Mouse (Mus musculus): ENCODE measurements around the gene Sumo2.
A peak's percentile ranks its signal among the peaks of the same experiment; 100 is the strongest.
"Not testable (repeated sequence)": the region's sequence is repeated elsewhere in the genome, so short reads cannot be mapped to it uniquely, and the experiment has no call there.

Sumo2 gene

GRCm38 (mm10) chr11:115519581-115519980, 16.5 kb downstream of the Sumo2 start:
- no peak for DNase-seq (ENCODE audit: low spot score in 2 of 2)

- no peak for DNase-seq (ENCODE audit: low spot score in 2 of 2)
Observed at GRCm38 (mm10) chr11:115518693-115519092, 17.4 kb downstream of the Sumo2 start.

GRCm38 (mm10) chr11:115516942-115517341, 19.1 kb downstream of the Sumo2 start:
- no peak for DNase-seq (ENCODE audit: low spot score in 2 of 2)

GRCm38 (mm10) chr11:115515021-115515420, 21.1 kb downstream of the Sumo2 start:
- no peak for DNase-seq (ENCODE audit: low spot score in 2 of 2)

GRCm38 (mm10) chr11:115514238-115514663, 21.8 kb downstream of the Sumo2 start, which contains the start of gene Jpt1:
Gene Jpt1 (minus strand): TSS chr11:115514387.
- peak; percentile 94 to 96 for DNase-seq (ENCODE audit: low spot score in 2 of 2)

GRCm38 (mm10) chr11:115513271-115514237, 22.5 kb downstream of the Sumo2 start:
- DNase-seq (ENCODE audit: low spot score in 2 of 2): no peak

GRCm38 (mm10) chr11:115512407-115513183, 23.5 kb downstream of the Sumo2 start:
- no peak for DNase-seq (ENCODE audit: low spot score in 2 of 2)

GRCm38 (mm10) chr11:115512004-115512403, 24.1 kb downstream of the Sumo2 start:
- no peak for DNase-seq (ENCODE audit: low spot score in 2 of 2)

- no peak for DNase-seq (ENCODE audit: low spot score in 2 of 2)
Observed at GRCm38 (mm10) chr11:115511121-115511520, 25.0 kb downstream of the Sumo2 start.

GRCm38 (mm10) chr11:115510507-115510888, 25.6 kb downstream of the Sumo2 start:
- no peak for DNase-seq (ENCODE audit: low spot score in 2 of 2)

GRCm38 (mm10) chr11:115509773-115510506, 26.1 kb downstream of the Sumo2 start:
- DNase-seq (ENCODE audit: low spot score in 2 of 2): no peak

GRCm38 (mm10) chr11:115508061-115508460, 28.0 kb downstream of the Sumo2 start:
- DNase-seq (ENCODE audit: low spot score in 2 of 2): no peak

GRCm38 (mm10) chr11:115506586-115506985, 29.5 kb downstream of the Sumo2 start:
- no peak for DNase-seq (ENCODE audit: low spot score in 2 of 2)

- DNase-seq (ENCODE audit: low spot score in 2 of 2): no peak
Observed at GRCm38 (mm10) chr11:115502636-115503035, 33.4 kb downstream of the Sumo2 start.

- not testable (repeated sequence) for DNase-seq (ENCODE audit: low spot score in 2 of 2)
Observed at GRCm38 (mm10) chr11:115496559-115496958, 39.5 kb downstream of the Sumo2 start.

GRCm38 (mm10) chr11:115492387-115492786, 43.7 kb downstream of the Sumo2 start:
- no peak for DNase-seq (ENCODE audit: low spot score in 2 of 2)

- peak; percentile 64 to 74 for DNase-seq (ENCODE audit: low spot score in 2 of 2)
Observed at GRCm38 (mm10) chr11:115491356-115492083, 44.6 kb downstream of the Sumo2 start, which contains the start of gene Nt5c. Gene Nt5c (minus strand): TSS chr11:115491862.

- DNase-seq (ENCODE audit: low spot score in 2 of 2): no peak
Observed at GRCm38 (mm10) chr11:115490441-115491355, 45.4 kb downstream of the Sumo2 start.

GRCm38 (mm10) chr11:115488551-115489104, 47.4 kb downstream of the Sumo2 start:
- DNase-seq (ENCODE audit: low spot score in 2 of 2): no peak

- no peak for DNase-seq (ENCODE audit: low spot score in 2 of 2)
Observed at GRCm38 (mm10) chr11:115485155-115485554, 50.9 kb downstream of the Sumo2 start.

Measured in frontal cortex, postnatal 14 days (tissue).